Mouse (Mus musculus) liver, embryonic 14.5 days (tissue): ENCODE data around the gene Rdh13.

ENCODE experiments used
- CTCF ChIP-seq: IDR thresholded peaks from 2 replicates; pipeline ENCODE4 v1.5.1; 2016; ENCODE audit warnings: antibody characterized with exemption, low read depth, control low read depth
- EP300 ChIP-seq: IDR thresholded peaks from 2 replicates; pipeline ENCODE4 v1.6.1; 2016; ENCODE audit warnings: antibody characterized with exemption, low read depth

DNA sequence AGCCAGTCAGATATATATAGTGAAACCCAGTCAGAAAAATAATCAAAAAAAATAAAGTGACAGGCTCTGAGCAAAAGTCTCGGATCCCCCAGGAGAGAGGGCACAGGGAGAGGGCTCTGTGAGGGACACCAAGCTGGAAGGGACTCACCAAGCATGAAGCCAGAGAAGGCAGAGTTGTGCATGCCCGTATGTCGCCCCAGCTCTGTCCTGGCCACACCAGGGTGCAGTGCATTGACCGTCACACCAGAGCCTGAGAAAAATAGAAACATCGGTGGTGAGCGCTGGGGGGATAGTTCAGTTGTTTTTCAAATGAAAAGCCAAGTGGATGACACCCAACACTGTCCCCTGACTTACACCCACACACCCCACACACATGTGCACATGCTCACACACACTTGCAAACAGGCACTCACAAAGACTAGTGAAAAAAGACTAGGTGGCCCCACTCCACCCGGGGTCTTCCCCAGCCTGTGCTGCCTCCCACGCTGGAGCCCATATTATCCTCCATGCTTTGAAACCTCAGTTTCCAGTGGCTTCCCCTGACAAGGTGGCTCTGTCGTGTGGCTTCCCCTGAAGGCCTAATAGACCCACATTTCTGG, 15.1 kb downstream of the Rdh13 start:
- TF ChIP-seq CTCF: no peak
- no peak for TF ChIP-seq EP300
